Mouse (Mus musculus) monocyte, adult 5-6 weeks (primary cell): ENCODE data around the gene Osbp. TPM values are rescaled to one million over a fixed set of nuclear protein-coding genes. Genes with fewer than 3 reads are reported as not detected.

Experiments
- ATAC-seq: fragments of 153-309, 156-312 bp; replicated peaks from 2 replicates; pipeline ENCODE4 v1.8.0; 2017; ENCODE audit warnings: mild to moderate bottlenecking; ENCODE audit not compliant: low TSS enrichment, insufficient number of reproducible peaks, severe bottlenecking, poor library complexity, low FRiP score
- total RNA-seq: library from RNA; stranded (forward); fragments of 200-1000, 200-491, 200-594 nt; gene quantifications from 3 replicates; pipeline ENCODE4 v1.2.3, GENCODE M21; 2017

The Osbp gene
- total RNA-seq, 1 experiment from 2014 or later: 25.4 TPM

DNA sequence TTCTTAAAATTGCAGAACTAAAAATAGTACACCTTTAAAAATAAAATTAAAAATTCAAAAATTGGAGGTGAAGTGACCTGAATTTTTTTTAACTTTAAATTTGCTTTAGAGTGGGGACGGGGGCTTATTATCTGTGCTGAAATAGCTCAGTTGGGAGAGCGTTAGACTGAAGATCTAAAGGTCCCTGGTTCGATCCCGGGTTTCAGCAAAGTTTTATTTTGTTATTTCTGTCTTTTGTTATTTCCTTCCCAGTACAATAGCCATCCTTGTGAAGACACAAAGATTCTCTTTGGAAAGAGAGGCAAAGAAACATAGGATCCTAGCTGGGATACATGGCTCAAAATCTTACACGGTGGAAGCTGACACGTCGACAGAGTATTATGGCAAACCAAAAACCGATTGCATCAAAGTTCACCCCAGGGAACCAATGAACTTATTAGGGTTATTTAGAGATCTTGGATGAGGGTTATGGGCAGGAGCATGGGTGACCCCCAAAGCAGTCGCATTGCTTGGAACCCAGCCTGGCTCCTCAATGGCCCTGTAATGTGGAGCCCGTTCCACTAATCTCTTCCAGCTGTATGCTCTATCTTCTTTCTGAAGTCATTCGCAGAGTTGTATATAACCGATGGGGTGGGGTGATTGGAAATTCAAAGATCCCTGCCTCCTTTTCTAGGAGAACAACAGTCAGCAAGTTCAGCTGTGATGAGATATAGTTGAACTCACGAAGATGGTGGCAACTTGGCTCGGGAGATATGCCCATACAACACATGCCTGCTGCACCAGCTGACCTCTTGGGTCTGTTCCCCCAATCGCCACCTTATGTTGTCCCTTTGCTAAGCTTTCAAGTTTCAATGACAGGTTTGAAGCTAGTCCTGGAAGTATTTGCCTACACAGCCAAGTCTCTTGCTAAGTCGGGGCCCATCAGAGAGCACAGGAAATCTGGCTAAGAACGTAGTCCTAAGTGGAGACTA lies 43.0 kb downstream of the Osbp start:
- ATAC-seq: no peak

DNA sequence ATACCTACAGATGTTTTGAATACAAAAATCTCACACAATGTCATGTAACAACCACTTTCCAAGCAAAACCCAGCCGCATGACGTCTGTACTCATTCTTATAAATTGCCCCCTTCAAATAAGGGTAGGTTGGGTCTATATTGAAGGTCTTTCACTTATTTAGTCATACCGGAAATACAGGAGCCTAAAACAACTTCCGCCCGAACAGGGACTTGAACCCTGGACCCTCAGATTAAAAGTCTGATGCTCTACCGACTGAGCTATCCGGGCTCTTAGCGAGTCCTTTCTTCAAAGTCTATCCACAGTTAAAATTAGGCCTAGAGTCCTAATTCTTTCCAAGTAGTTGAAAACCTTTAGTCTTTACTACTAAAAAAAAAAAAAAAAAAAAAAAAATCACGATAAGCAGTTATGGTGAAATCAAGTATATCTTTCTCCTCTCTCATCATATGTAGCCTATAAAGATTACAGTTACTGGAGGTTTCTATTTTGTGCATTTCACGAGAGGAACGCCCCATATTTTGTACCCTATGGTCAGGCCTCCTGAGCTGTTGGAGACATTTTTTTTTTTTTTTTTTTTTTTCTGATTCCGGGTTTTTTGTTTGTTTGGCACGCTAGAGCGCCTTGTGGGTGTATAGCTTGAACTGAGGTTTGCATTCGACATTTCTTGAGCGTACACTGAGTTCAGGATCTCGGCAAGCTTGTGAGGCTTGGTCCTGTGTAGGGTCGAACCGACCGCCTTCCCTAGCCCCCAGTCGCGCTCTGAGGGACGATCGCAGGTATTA lies 44.0 kb downstream of the Osbp start:
- ATAC-seq: 0 out of 2 replicates have a peak, but pooled peaks have one; percentile 0

DNA sequence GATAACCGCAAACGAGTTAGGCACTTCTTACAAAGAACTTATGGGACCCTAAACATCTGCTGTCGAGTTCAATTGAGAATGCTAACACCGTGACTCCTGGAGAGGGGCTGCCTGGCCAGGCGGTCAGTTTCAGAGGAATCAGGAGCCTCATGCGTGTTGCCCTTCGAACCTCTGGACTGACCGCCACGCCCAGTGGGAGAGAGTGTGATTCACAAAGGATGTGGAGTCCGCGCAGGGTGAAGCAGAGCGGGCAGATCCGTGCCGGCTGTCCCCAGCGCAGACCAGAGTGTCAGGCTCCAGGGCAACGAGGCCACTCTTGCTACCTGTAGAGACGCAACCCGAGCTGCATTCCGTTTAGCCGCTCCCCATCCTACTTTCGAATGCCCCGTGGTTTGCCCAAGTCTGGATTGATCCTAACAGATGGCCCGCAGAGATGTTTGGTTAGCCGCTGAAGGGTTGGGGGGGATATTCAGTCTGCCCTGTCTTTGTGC lies 44.6 kb downstream of the Osbp start:
- ATAC-seq: peak; percentile 9; the same call in 1 of the 2 replicates

DNA sequence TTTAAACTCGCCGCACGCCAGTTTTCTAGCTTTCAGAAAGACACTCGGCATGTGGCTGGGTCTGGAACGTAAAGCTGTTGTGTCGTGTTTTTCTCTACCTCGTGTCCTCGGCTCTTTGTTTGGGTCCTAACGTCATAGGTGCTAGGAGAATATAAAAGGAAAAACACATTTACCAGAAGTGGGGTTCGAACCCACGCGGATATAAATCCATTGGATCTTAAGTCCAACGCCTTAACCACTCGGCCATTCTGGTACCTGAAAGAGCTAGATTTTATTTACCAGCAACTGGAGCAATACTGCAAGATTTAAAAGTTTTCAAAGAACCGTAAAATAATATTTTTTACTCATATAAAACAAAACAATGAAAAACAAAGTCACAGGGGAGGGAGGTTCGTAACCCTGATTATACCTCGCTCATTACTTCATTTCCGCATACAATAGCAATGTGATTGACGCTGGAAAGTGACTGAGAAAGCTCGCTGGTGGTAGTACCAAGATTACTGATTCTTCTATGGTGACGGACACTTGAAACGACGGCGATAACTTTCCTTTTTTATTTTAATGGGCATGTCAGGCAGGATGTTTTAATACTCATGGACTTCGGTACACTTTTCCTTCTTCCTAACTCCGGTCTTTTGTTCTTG lies 45.3 kb downstream of the Osbp start:
- 0 out of 2 replicates have a peak, but pooled peaks have one; percentile 13 for ATAC-seq

DNA sequence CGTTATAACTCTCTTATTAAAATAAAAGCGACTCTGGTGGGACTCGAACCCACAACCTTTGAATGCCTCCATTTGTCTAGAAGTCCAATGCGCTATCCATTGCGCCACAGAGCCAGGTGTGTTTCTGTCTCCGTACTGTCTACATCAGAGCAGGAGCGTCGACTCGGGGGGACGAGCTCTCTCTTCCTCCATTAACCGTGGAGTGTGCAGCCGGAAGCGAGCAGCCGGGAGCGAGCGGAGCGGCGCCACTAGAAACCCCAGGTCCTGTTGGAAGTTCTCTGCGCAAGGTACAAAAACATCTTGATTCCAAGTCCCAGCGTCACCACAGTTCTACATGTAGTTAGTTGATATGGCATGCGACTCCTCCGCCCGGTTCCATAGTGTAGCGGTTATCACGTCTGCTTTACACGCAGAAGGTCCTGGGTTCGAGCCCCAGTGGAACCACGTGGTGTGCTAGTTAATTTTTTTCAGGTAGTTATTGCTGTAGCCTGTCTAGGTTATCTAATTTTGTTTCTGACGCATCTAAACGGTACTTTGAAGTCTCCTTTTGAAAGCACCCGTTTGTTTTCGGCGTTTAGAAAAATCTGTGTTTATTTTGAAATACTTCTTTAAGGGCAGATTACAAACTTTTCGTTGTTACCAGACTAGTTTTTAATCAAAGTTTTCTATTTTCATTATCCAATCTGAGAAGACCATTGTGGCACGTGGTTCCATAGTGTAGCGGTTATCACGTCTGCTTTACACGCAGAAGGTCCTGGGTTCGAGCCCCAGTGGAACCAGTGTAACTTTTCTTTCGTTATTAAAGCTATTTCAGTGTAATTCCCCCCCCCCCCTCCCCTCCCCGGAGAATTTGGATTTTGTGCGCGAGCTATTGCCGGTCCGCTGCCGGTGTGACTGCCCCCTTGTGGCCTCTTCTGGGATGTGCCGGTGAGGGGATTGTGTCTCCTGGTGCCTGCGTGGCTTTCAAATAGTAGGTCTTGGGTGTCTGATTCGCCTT lies 46.1 kb downstream of the Osbp start:
- peak; percentile 37 for ATAC-seq

DNA sequence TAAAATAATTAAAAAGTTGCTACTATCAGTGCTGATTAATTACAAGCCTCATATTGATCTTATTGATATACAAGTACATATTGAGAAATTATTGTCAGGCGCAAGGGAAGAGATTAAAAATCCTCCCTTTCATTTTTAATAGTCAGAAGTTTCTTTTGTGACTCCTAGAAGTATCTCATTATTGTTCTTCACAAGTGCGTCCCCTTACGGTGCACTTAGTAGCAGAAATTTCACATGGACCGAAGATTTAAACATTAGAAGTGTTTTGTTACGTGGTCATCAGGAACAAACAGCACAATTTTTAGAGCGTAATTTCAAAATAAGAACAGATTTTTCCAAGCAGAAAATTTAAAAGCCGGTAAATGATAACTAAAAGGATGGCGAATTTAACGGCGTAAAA lies 46.9 kb downstream of the Osbp start:
- no peak for ATAC-seq

DNA sequence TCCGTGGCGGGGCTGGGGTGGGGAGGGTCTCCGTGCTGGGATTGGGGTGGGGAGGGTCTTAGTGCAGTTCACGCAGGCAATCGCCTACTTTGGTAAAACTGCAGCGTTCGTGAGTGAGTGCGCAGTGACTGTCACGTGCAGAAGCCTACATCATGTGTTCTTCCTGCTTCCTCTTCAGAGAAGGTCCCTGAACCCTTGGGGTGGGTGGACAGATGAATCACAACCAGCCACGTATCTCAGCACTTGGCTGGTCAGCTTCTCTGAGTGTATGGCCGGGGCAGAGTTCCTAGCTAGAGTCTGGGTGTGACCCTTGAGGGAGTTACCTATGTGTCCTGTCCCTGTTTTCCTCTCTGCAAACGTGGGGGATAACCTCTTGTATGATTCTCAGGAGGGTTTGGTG lies 47.5 kb downstream of the Osbp start:
- peak; percentile 55 for ATAC-seq

DNA sequence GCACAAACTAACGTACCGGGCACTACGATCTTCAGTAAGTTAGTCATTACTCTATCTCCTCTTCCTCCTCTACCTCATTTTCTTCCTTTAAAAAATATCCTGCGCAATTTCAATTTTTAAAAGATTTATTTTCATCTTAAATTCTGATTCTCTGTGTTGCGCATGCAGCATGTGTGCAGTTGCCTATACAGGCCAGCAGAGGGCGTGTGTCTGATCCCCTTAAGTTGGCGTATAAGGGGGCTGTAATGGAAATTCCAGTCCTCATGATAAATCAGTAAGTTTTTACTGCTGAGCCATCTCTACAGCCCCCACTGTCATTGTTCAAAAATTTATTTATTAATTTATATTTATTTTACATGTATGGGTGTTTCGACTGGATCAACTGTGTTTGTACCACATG lies 50.0 kb downstream of the Osbp start:
- no peak for ATAC-seq

DNA sequence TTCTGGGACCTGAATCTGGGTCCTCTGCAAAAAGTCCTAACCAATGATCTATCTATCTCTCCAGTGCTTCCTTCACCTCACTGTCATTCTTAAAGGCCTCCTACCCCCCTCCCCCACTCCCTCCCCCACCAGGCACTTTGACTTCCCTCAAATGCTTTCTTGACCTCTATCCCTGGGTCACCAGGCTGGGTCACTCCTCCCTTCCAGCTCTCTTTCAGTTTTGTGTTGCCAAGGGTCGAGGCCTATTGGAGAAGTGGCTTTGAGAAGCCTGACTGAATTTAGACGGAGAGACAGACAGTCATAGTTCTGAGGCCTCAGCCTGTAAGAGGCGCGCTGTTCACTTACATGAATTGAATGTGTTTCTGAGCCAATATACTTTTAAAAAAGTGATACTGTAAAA lies 50.5 kb downstream of the Osbp start:
- ATAC-seq: no peak

DNA sequence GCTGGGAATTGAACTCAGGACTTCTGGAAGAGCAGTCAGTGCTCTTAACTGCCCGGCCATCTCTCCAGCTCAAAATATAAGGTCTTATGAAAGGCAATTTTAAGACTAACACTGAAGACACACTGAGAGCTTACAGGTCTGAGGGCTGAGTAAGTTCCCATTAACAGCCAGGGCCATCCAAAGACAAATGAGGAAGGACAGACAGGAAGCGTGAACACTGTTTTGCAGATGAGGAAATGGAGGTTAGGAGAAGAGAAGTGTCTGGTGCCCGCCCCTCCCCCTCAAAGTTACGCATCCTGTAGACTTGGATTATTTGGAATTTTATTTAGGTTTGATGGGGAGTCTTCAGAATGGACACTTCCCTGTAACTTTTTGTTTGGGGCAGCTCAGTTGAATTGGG lies 58.4 kb downstream of the Osbp start:
- ATAC-seq: peak; percentile 82

DNA sequence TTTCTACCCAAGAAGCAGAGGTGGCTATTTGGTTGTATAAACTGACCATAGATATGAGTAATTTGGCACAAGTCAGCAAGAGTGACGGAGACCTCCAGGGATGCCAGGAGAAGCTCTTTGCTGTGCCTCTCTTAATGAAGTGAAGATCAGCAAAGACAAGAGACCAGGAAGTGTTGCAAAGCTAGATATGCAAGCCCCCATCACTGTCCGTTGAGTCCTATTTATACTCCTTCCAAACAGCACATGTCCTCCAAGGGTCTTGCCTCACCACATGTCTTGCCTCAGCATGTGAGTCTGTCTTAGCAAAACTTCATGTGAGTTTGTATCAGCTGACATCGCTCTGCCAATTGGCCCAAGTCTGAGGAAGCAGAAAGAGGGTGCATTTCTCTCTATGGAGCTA lies 59.6 kb downstream of the Osbp start:
- ATAC-seq: no peak

DNA sequence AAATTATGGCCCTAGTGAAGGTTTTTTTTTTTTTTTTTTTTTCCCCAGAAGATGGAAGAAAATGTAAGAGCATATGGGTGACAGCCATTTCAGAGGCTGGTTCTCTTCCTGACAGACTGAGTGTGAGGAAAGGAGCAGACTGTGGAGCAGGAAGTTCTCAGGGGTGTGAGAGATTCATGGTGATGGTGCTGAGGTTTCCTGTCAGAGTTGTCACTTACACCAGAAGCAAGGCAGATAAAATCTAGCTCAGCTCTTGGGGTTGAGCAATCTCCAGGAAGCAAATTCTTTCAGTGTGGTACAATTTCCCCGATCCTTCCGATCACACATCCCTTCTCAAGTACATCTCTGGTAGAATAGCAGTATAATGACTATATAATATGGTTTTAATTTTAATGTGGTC lies 60.9 kb downstream of the Osbp start:
- ATAC-seq: peak; percentile 68

DNA sequence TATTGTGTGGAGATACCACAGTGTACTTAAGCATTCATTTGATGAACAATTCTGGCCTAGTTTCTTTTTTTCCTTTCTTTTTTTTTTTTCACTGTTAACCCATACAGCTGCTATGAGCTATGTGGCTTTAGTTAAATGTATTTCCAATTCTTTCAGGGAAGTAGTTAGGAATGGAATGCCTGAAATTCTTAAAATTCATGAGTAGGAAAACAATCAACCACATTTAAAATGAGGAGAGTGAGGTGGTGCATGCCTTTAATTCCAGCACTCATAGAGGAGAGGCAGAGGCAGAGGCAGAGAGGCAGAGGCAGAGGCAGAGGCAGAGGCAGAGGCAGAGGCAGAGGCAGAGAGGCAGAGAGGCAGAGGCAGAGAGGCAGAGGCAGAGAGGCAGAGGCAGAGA lies 72.0 kb downstream of the Osbp start:
- no peak for ATAC-seq

DNA sequence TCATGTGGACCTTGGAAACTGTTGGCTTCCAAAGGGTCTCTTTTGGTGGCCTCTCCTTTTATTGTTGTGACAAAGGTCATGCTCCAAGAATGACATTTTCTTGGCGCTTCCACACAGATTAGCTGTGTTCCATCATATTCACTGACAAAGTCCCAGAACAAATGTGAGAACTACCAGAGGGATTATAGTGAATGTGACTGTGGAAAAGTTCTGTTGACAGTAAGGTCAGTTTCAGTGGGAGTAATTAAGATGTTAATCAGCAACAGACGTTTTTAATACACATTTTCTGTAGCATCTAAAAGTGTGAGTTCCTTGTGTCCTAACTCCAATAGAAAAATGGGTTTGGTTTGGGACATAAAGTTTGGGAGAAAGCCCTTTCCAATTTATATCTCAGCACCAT lies 75.5 kb downstream of the Osbp start, which contains the start of gene Olfr1423:
Olfr1423 (minus strand) TSS at position 101 of the 400 bp plus-strand sequence.
- ATAC-seq: no peak

DNA sequence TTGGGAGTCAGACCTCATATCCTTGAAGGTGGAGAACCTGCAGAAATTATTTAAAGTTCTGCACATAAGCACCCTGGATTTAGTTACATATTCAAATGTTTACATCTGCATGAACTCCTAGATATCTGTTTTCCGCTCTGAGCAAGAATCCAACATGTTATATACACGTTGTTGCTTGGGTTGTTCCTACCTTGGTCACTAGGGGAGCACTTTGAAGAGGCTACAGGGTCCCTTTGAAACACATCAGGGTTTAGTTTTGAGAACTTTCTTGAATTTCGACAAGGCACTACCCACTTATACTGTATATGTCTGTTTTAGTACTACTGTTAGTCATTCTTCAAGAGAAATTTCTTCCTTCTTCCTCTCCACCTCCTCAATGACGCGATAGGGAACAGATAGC lies 77.4 kb downstream of the Osbp start:
- ATAC-seq: no peak
